Mouse (Mus musculus): Measurements from ENCODE around the gene Gal3st2. TPM values are rescaled to one million over a fixed set of nuclear protein-coding genes. Genes with fewer than 3 reads are reported as not detected.
"Not testable (repeated sequence)": the region's sequence is repeated elsewhere in the genome, so short reads cannot be mapped to it uniquely, and the experiment has no call there.

The Gal3st2 gene
- polyA plus RNA-seq, 1 experiment from 2014 or later = not detected

- Histone ChIP-seq H3K4me1 (replicated peaks; ENCODE audit: control insufficient read depth, insufficient read depth, low read length) (no peaks in the 10 kb centered on the region; the same call in 1 of the 2 replicates), H3K4me2 (replicated peaks; ENCODE audit: low read depth, low read length) (no peak overlapping the region; the same call in 1 of the 2 replicates), H3K9ac (ENCODE audit: low read depth, low read length) (no peak overlapping the region), H3K4me3 (ENCODE audit: low read depth, low read length) (no peak overlapping the region), H3K27ac (ENCODE audit: low read depth, low read length) (no peak overlapping the region), H3K27me3 (ENCODE audit: control insufficient read depth, insufficient read depth, low read length) (no peaks in the 10 kb centered on the region), H3K36me3 (ENCODE audit: control insufficient read depth, insufficient read depth, low read length) (no peaks in the 10 kb centered on the region), H3K9me3 (ENCODE audit: control insufficient read depth, low read length) (no peaks in the 10 kb centered on the region)
- ATAC-seq (ENCODE audit: low FRiP score) (no peak), DNase-seq (ENCODE audit: low spot score) (no peak)
- 96% methylated on average over 9 of the region's 9 CpGs for WGBS
Observed at GRCm38 (mm10) chr1:93826540-93826835, 34.6 kb upstream of the Gal3st2 start.

GRCm38 (mm10) chr1:93832754-93833360 is 28.2 kb upstream of the Gal3st2 start:
- not testable (repeated sequence) for H3K9ac ChIP-seq (ENCODE audit: low read depth, low read length); H3K9me3 ChIP-seq (ENCODE audit: control insufficient read depth, low read length); H3K4me1 ChIP-seq (replicated peaks; ENCODE audit: control insufficient read depth, insufficient read depth, low read length); H3K4me3 ChIP-seq (ENCODE audit: low read depth, low read length); H3K36me3 ChIP-seq (ENCODE audit: control insufficient read depth, insufficient read depth, low read length); H3K4me2 ChIP-seq (replicated peaks; ENCODE audit: low read depth, low read length); H3K27me3 ChIP-seq (ENCODE audit: control insufficient read depth, insufficient read depth, low read length); H3K27ac ChIP-seq (ENCODE audit: low read depth, low read length)
- DNase-seq (ENCODE audit: low spot score) (peak; percentile 3), ATAC-seq (ENCODE audit: low FRiP score) (peak; percentile 26; the same call in 1 of the 2 replicates)
- 94% methylated on average over 1 of the region's 4 CpGs for WGBS

GRCm38 (mm10) chr1:93834671-93835150 is 26.4 kb upstream of the Gal3st2 start:
- no peaks in the 10 kb centered on the region for H3K27me3 ChIP-seq (ENCODE audit: control insufficient read depth, insufficient read depth, low read length)
- no peaks in the 10 kb centered on the region for H3K9me3 ChIP-seq (ENCODE audit: control insufficient read depth, low read length)
- H3K4me3 ChIP-seq (ENCODE audit: low read depth, low read length) = no peak overlapping the region
- H3K4me1 ChIP-seq (replicated peaks; ENCODE audit: control insufficient read depth, insufficient read depth, low read length) = no peaks in the 10 kb centered on the region
- H3K4me2 ChIP-seq (replicated peaks; ENCODE audit: low read depth, low read length) = no peak overlapping the region
- no peaks in the 10 kb centered on the region for H3K36me3 ChIP-seq (ENCODE audit: control insufficient read depth, insufficient read depth, low read length)
- no peak overlapping the region for H3K9ac ChIP-seq (ENCODE audit: low read depth, low read length)
- no peak overlapping the region for H3K27ac ChIP-seq (ENCODE audit: low read depth, low read length)
- ATAC-seq (ENCODE audit: low FRiP score) (no peak), DNase-seq (ENCODE audit: low spot score) (no peak)
- WGBS = 85% methylated on average over 7 of the region's 7 CpGs

- WGBS = 94% methylated on average over 4 of the region's 4 CpGs
- peak; percentile 33; the same call in 1 of the 2 replicates for ATAC-seq (ENCODE audit: low FRiP score)
Observed at GRCm38 (mm10) chr1:93835211-93835610, 25.9 kb upstream of the Gal3st2 start.

GRCm38 (mm10) chr1:93835876-93836531 is 25.1 kb upstream of the Gal3st2 start:
- H3K9ac ChIP-seq (ENCODE audit: low read depth, low read length) = no peak overlapping the region
- DNase-seq (ENCODE audit: low spot score) (no peak), ATAC-seq (ENCODE audit: low FRiP score) (no peak)
- H3K36me3 ChIP-seq (ENCODE audit: control insufficient read depth, insufficient read depth, low read length) = no peaks in the 10 kb centered on the region
- no peak overlapping the region for H3K4me2 ChIP-seq (replicated peaks; ENCODE audit: low read depth, low read length)
- H3K4me3 ChIP-seq (ENCODE audit: low read depth, low read length) = no peak overlapping the region
- no peak overlapping the region for H3K27ac ChIP-seq (ENCODE audit: low read depth, low read length)
- H3K27me3 ChIP-seq (ENCODE audit: control insufficient read depth, insufficient read depth, low read length) = no peaks in the 10 kb centered on the region
- no peaks in the 10 kb centered on the region for H3K9me3 ChIP-seq (ENCODE audit: control insufficient read depth, low read length)
- WGBS = 90% methylated on average over 6 of the region's 6 CpGs
- H3K4me1 ChIP-seq (replicated peaks; ENCODE audit: control insufficient read depth, insufficient read depth, low read length) = no peaks in the 10 kb centered on the region

More at GRCm38 (mm10) chr1:93835211-93835610, 25.9 kb upstream of the Gal3st2 start:
- Histone ChIP-seq H3K27me3 (ENCODE audit: control insufficient read depth, insufficient read depth, low read length) (no peaks in the 10 kb centered on the region), H3K4me3 (ENCODE audit: low read depth, low read length) (no peak overlapping the region), H3K36me3 (ENCODE audit: control insufficient read depth, insufficient read depth, low read length) (no peaks in the 10 kb centered on the region), H3K9ac (ENCODE audit: low read depth, low read length) (no peak overlapping the region), H3K4me2 (replicated peaks; ENCODE audit: low read depth, low read length) (no peak overlapping the region), H3K27ac (ENCODE audit: low read depth, low read length) (no peak overlapping the region), H3K9me3 (ENCODE audit: control insufficient read depth, low read length) (no peaks in the 10 kb centered on the region), H3K4me1 (replicated peaks; ENCODE audit: control insufficient read depth, insufficient read depth, low read length) (no peaks in the 10 kb centered on the region)
- no peak for DNase-seq (ENCODE audit: low spot score)

GRCm38 (mm10) chr1:93836532-93836913 is 24.6 kb upstream of the Gal3st2 start:
- Histone ChIP-seq H3K9me3 (ENCODE audit: control insufficient read depth, low read length) (no peaks in the 10 kb centered on the region), H3K4me2 (replicated peaks; ENCODE audit: low read depth, low read length) (no peak overlapping the region), H3K9ac (ENCODE audit: low read depth, low read length) (no peak overlapping the region), H3K27ac (ENCODE audit: low read depth, low read length) (no peak overlapping the region), H3K4me3 (ENCODE audit: low read depth, low read length) (no peak overlapping the region), H3K4me1 (replicated peaks; ENCODE audit: control insufficient read depth, insufficient read depth, low read length) (no peaks in the 10 kb centered on the region), H3K27me3 (ENCODE audit: control insufficient read depth, insufficient read depth, low read length) (no peaks in the 10 kb centered on the region), H3K36me3 (ENCODE audit: control insufficient read depth, insufficient read depth, low read length) (no peaks in the 10 kb centered on the region)
- 91% methylated on average over 2 of the region's 2 CpGs for WGBS
- DNase-seq (ENCODE audit: low spot score) (no peak), ATAC-seq (ENCODE audit: low FRiP score) (no peak)

- DNase-seq (ENCODE audit: low spot score) = no peak
- Histone ChIP-seq H3K9ac (ENCODE audit: low read depth, low read length) (no peak overlapping the region), H3K4me3 (ENCODE audit: low read depth, low read length) (no peak overlapping the region), H3K27ac (ENCODE audit: low read depth, low read length) (no peak overlapping the region), H3K9me3 (ENCODE audit: control insufficient read depth, low read length) (no peaks in the 10 kb centered on the region), H3K36me3 (ENCODE audit: control insufficient read depth, insufficient read depth, low read length) (no peaks in the 10 kb centered on the region), H3K27me3 (ENCODE audit: control insufficient read depth, insufficient read depth, low read length) (no peaks in the 10 kb centered on the region), H3K4me1 (replicated peaks; ENCODE audit: control insufficient read depth, insufficient read depth, low read length) (no peaks in the 10 kb centered on the region), H3K4me2 (replicated peaks; ENCODE audit: low read depth, low read length) (no peak overlapping the region)
- ATAC-seq (ENCODE audit: low FRiP score) = no peak
- WGBS = 95% methylated on average over 7 of the region's 8 CpGs
Observed at GRCm38 (mm10) chr1:93837335-93837734, 23.8 kb upstream of the Gal3st2 start.

- 91% methylated on average over 6 of the region's 8 CpGs for WGBS
Observed at GRCm38 (mm10) chr1:93838569-93838968, 22.5 kb upstream of the Gal3st2 start.

GRCm38 (mm10) chr1:93845766-93846366 is 15.2 kb upstream of the Gal3st2 start:
- not testable (repeated sequence) for H3K9me3 ChIP-seq (ENCODE audit: control insufficient read depth, low read length); H3K27ac ChIP-seq (ENCODE audit: low read depth, low read length); H3K4me2 ChIP-seq (replicated peaks; ENCODE audit: low read depth, low read length); H3K36me3 ChIP-seq (ENCODE audit: control insufficient read depth, insufficient read depth, low read length); H3K9ac ChIP-seq (ENCODE audit: low read depth, low read length); H3K4me1 ChIP-seq (replicated peaks; ENCODE audit: control insufficient read depth, insufficient read depth, low read length); H3K27me3 ChIP-seq (ENCODE audit: control insufficient read depth, insufficient read depth, low read length); DNase-seq (ENCODE audit: low spot score); H3K4me3 ChIP-seq (ENCODE audit: low read depth, low read length)
- 88% methylated on average over 1 of the region's 3 CpGs for WGBS
- ATAC-seq (ENCODE audit: low FRiP score) = peak; percentile 60; the same call in 1 of the 2 replicates

More at GRCm38 (mm10) chr1:93838569-93838968, 22.5 kb upstream of the Gal3st2 start:
- not testable (repeated sequence) for H3K27me3 ChIP-seq (ENCODE audit: control insufficient read depth, insufficient read depth, low read length); H3K4me1 ChIP-seq (replicated peaks; ENCODE audit: control insufficient read depth, insufficient read depth, low read length); H3K4me3 ChIP-seq (ENCODE audit: low read depth, low read length); H3K9ac ChIP-seq (ENCODE audit: low read depth, low read length); H3K36me3 ChIP-seq (ENCODE audit: control insufficient read depth, insufficient read depth, low read length); H3K9me3 ChIP-seq (ENCODE audit: control insufficient read depth, low read length); DNase-seq (ENCODE audit: low spot score); ATAC-seq (ENCODE audit: low FRiP score); H3K27ac ChIP-seq (ENCODE audit: low read depth, low read length); H3K4me2 ChIP-seq (replicated peaks; ENCODE audit: low read depth, low read length)
